Comparison of ENCODE assay signal across 8 mouse cellular contexts in the genomic region with DNA sequence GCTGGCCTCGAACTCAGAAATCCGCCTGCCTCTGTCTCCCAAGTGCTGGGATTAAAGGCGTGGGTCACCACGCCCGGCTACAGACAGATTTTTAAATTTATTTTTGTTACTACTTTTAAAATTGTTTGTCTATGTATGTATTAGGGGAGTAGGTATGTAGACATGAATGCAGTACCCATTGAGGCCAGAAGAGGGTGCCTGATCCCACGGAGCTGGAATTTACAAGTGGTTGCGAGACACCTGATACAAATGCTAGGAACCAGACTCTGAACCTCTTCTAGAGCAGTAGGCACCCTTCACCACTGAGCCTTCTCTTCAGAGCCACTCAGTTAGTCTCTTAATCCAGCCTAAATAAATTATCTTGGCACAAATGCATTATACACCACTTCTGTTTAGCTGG.
A peak's percentile ranks its signal among the peaks of the same experiment; 100 is the strongest.
DNase-seq lines count a peak whose midpoint lies in the region; ATAC-seq and TF ChIP-seq lines count a peak whose summit lies in the region.

No protein-coding gene starts in this region.

- 85% methylated on average over 7 of the region's 7 CpGs for WGBS in thymus, adult 2 months

- CTCF ChIA-PET in Patski (lab: Charles Lee): interaction anchor here (0.9 to 2.4 kb wide), 8 partner anchors 9 to 78 kb away, joined by 3 to 11 read pairs (median 4); partner anchors contain the start of gene Creb3l2

- H3K27me3 ChIP-seq in Patski: no peaks in the 10 kb centered on the region
- no peaks in the 10 kb centered on the region; the same call in 1 of the 2 replicates for H3K27me3 ChIP-seq in thymus, adult 2 months (ENCODE audit: control insufficient read depth, insufficient read depth, low read length)

- H3K27ac ChIP-seq in left cerebral cortex, adult 2 months: no peak overlapping the region
- H3K27ac ChIP-seq in thymus, adult 2 months (ENCODE audit: control insufficient read depth, insufficient read depth, low read length): no peak overlapping the region

- DNase-seq in left cerebral cortex, adult 2 months (ENCODE audit: extremely low spot score in 1 of 2, low spot score in 2 of 2): no peak
- no peak for DNase-seq in left cerebral cortex, adult 8-10 months (ENCODE audit: low spot score in 2 of 2)
- DNase-seq in Patski (ENCODE audit: low read depth, low spot score): no peak
- DNase-seq in kidney, postnatal 10 days: peak; percentile 49
- DNase-seq in thymus, adult 2 months: peak; percentile 55
- no peak for DNase-seq in urinary bladder, postnatal 4 days (ENCODE audit: low spot score in 2 of 2)
- DNase-seq in layer of hippocampus, postnatal 36 days: no peak
- no peak for DNase-seq in gastrocnemius, adult 8-10 months (ENCODE audit: low spot score in 2 of 2)

- H3K36me3 ChIP-seq in thymus, adult 2 months (ENCODE audit: control insufficient read depth, insufficient read depth, low read length): no peaks in the 10 kb centered on the region

- peak; percentile 56 for TF ChIP-seq CTCF in left cerebral cortex, adult 2 months (IDR thresholded peaks at IDR 0.05)
- TF ChIP-seq CTCF in Patski (IDR thresholded peaks at IDR 0.05): peak; percentile 74
- TF ChIP-seq CTCF in thymus, adult 2 months (IDR thresholded peaks at IDR 0.05; ENCODE audit: borderline replicate concordance, control insufficient read depth, extremely low read depth, insufficient read depth, low read length, poor library complexity): no peak

- in situ Hi-C loops in Patski (cut with MboI; ENCODE audit: low pct_unique_long_range_greater_than_20kb): loop anchor here (25.0 kb wide), 1 partner anchor 191 kb away; no protein-coding TSS in a partner anchor

- ATAC-seq in Patski: no peak

- intact Hi-C loops in left cerebral cortex, adult 2 months (cut with DNase I): no loop called here

- H3K4me3 ChIP-seq in left cerebral cortex, adult 2 months: no peak overlapping the region
- H3K4me3 ChIP-seq in thymus, adult 2 months (ENCODE audit: control insufficient read depth, insufficient read depth, low read length): no peak overlapping the region

- TF ChIP-seq POLR2A in thymus, adult 2 months (IDR thresholded peaks at IDR 0.05; ENCODE audit: control insufficient read depth, extremely low read depth, insufficient read depth, low read length, poor library complexity): no peak

- POLR2A ChIA-PET in Patski (lab: Charles Lee): no interaction called here

- H3K4me1 ChIP-seq in thymus, adult 2 months (replicated peaks; ENCODE audit: control insufficient read depth, insufficient read depth, low read length): no peaks in the 10 kb centered on the region

Comparison
In these comparisons a context has a peak if more than half of its experiments do, and no peak if none do; other contexts are left out.
1. DNase-seq: peak in kidney, postnatal 10 days (single experiment) and thymus, adult 2 months (single experiment); none in left cerebral cortex, adult 2 months (0 of 2), left cerebral cortex, adult 8-10 months (0 of 2), Patski (single experiment), urinary bladder, postnatal 4 days (0 of 2), layer of hippocampus, postnatal 36 days (0 of 2) and gastrocnemius, adult 8-10 months (0 of 2).